Mouse (Mus musculus) megakaryocyte, embryonic 14.5 days (primary cell): ENCODE measurements around the gene Tmem209. TPM values are rescaled to one million over a fixed set of nuclear protein-coding genes. Genes with fewer than 3 reads are reported as not detected.

Experiments
- H3K27me3 ChIP-seq: replicated peaks from 2 replicates; pipeline ENCODE3; 2012; ENCODE audit warnings: inconsistent platforms
- H3K36me3 ChIP-seq: replicated peaks from 2 replicates; pipeline ENCODE3; 2012; ENCODE audit warnings: low read length, inconsistent platforms, mixed read lengths
- H3K4me1 ChIP-seq: 2 replicates; pipeline ENCODE4 v1.6.1; 2012; ENCODE audit warnings: inconsistent platforms
- H3K4me3 ChIP-seq: replicated peaks from 2 replicates; pipeline ENCODE3; 2012; ENCODE audit warnings: moderate library complexity, mild to moderate bottlenecking, inconsistent platforms
- H3K9me3 ChIP-seq: 2 replicates; pipeline ENCODE4 v1.6.1; 2012; ENCODE audit warnings: inconsistent platforms
- FLI1 ChIP-seq: IDR thresholded peaks from 2 replicates; pipeline ENCODE4 v1.6.1; 2012; ENCODE audit warnings: low read length, inconsistent platforms, mixed read lengths
- GATA1 ChIP-seq: IDR thresholded peaks from 3 replicates; pipeline ENCODE4 v1.6.1; 2012; ENCODE audit warnings: mixed read lengths, low read length, inconsistent platforms, borderline replicate concordance
- polyA plus RNA-seq: library from polyadenylated mRNA; stranded (reverse); fragments of >175 nt; gene quantifications from 2 replicates; pipeline ENCODE4 v1.2.3, GENCODE M21; 2012; ENCODE audit warnings: low replicate concordance; ENCODE audit not compliant: insufficient read depth

Tmem209 gene
- polyA plus RNA-seq, result 1.7 TPM in 1 of 2 replicates, not detected in the other

GRCm38 (mm10) chr6:30509265-30510239, at the start of gene Tmem209, which contains the start of gene Ssmem1:
Gene Tmem209 (minus strand): TSS chr6:30509783.
Gene Ssmem1 (plus strand): TSS chr6:30509849.
- Histone ChIP-seq H3K27me3 (no peaks in the 10 kb centered on the region), H3K36me3 (peaks cover 27% of the 10 kb centered on the region), H3K9me3 (peaks cover 3% of the 10 kb centered on the region; the same call in 1 of the 2 replicates)

DNA sequence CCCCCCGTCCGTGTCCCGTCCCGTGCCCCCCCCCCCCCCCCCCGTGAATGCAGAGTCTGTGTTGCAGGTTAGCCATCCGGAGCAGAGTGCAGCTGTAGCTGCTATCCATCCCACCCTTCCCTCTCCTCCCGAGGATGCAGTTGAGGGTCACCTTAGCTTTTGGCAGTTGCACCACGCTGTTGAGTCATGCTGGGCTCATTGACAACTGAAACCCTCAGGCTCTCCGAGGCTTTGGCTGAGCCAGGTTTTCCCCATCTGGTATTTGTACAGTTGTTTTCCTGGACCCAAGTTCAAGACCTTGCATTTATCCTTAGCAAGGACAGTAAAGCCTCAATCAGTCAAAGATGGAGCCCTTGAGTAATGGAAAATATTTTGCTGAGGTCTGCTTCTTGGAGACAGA, 46.5 kb upstream of the Tmem209 start:
- Histone ChIP-seq H3K9me3 (no peaks in the 10 kb centered on the region), H3K4me3 (no peak overlapping the region), H3K4me1 (peaks cover 8% of the 10 kb centered on the region; the same call in 1 of the 2 replicates), H3K36me3 (no peaks in the 10 kb centered on the region), H3K27me3 (peaks cover 48% of the 10 kb centered on the region)
- TF ChIP-seq GATA1, result no peak
- no peak for TF ChIP-seq FLI1

More at GRCm38 (mm10) chr6:30509265-30510239, at the start of gene Tmem209, which contains the start of gene Ssmem1:
- H3K4me3 ChIP-seq, result peak within 1 kb of the TSS; percentile 96
- TF ChIP-seq GATA1 (no peak), FLI1 (peak; percentile 21; the same call in 1 of the 2 replicates)
- peaks cover 27% of the 10 kb centered on the region for H3K4me1 ChIP-seq

- Histone ChIP-seq H3K9me3 (no peaks in the 10 kb centered on the region), H3K4me1 (peaks cover 14% of the 10 kb centered on the region; the same call in 1 of the 2 replicates), H3K36me3 (no peaks in the 10 kb centered on the region), H3K27me3 (peaks cover 51% of the 10 kb centered on the region), H3K4me3 (no peak overlapping the region)
- TF ChIP-seq FLI1 (no peak), GATA1 (no peak)
Measured at GRCm38 (mm10) chr6:30554621-30555170, 45.1 kb upstream of the Tmem209 start.

GRCm38 (mm10) chr6:30554092-30554491, 44.5 kb upstream of the Tmem209 start:
- Histone ChIP-seq H3K4me1 (peaks cover 14% of the 10 kb centered on the region; the same call in 1 of the 2 replicates), H3K27me3 (peaks cover 54% of the 10 kb centered on the region), H3K4me3 (no peak overlapping the region), H3K36me3 (no peaks in the 10 kb centered on the region), H3K9me3 (0 out of 2 replicates have a peak, but pooled peaks cover 5% of the 10 kb centered on the region)
- TF ChIP-seq GATA1, result no peak
- no peak for TF ChIP-seq FLI1

DNA sequence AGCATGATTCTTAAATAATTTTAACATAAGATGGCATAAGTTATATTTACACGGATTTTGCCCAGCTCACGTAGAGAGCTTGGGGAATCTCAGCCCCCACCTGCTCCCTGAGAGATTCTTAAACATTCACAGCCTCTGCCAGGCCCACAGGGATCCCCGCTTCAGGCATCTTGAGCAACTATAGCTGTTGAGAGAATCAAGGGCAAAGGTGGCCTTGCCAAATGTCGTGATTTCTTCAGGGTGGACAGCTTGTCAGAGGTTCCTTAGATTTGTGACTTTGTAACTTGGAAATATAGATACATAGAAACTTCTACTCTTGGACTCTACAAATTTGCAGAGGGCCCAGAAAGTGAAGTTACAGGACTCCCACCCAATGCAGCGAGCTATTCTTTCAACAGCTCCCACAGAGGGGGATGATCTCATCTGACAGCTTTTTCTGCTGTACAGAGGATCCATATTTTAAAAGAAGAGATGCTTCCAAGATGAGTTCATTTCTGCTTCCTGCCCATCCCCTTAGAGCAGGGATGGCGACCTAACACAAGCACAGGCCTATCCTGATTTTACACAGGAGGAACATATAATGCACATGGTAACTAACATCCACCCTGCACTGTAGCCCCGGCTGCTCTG, 43.9 kb upstream of the Tmem209 start:
- TF ChIP-seq GATA1 (no peak), FLI1 (no peak)

GRCm38 (mm10) chr6:30552628-30553027, 43.0 kb upstream of the Tmem209 start:
- Histone ChIP-seq H3K4me3 (no peak overlapping the region), H3K36me3 (no peaks in the 10 kb centered on the region), H3K4me1 (peaks cover 17% of the 10 kb centered on the region; the same call in 1 of the 2 replicates), H3K9me3 (0 out of 2 replicates have a peak, but pooled peaks cover 5% of the 10 kb centered on the region), H3K27me3 (peaks cover 53% of the 10 kb centered on the region)
- no peak for TF ChIP-seq GATA1
- TF ChIP-seq FLI1, result no peak

More for the DNA sequence above, 43.9 kb upstream of the Tmem209 start:
- no peaks in the 10 kb centered on the region for H3K36me3 ChIP-seq
- H3K27me3 ChIP-seq, result peaks cover 53% of the 10 kb centered on the region
- H3K4me1 ChIP-seq, result peaks cover 14% of the 10 kb centered on the region; the same call in 1 of the 2 replicates
- H3K9me3 ChIP-seq, result 0 out of 2 replicates have a peak, but pooled peaks cover 5% of the 10 kb centered on the region
- H3K4me3 ChIP-seq, result no peak overlapping the region

DNA sequence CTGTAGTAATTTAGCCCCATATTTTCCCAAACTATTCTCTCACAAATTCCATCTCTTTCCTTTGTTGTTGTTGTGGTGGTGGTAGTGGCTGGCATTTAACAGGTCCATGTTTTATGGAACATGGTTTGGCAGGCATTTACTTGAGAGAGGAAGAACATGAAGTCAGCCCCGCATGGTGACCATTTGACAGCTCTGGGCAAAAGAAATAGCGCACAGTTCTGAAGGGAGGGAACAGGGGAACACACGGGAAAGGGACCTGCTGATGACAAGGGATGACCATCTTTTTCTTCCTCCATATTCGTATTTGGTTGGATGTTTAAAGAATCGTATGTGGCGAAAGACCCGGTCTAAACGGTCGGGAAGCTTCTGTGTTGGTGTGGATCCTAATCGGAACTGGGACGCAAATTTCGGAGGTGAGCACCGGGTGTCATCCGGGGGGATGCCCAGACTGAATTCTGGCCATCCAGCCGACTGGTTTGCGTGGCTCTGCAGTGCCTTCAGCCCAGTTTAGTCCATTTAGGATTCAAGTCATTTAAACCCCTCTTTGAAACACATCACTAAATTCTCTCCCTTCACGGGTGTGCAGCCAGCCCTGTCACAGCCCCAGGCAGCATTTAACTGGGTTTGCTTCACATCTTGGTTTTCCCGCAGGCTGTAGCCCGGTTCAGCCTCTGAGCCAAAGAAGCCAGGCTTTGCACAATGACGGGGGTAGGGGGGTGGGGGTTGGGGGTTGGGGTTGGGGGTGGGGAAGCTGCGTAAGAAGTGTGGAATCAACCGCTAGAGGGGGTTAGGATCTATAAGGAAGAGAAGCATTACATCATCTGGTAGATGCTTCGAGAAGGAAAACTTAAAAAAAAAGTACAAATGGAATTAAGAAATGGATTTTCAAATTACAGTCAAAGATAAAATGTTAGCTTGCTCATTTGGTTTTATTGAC, 42.3 kb upstream of the Tmem209 start:
- TF ChIP-seq FLI1, result no peak
- no peak for TF ChIP-seq GATA1
- Histone ChIP-seq H3K36me3 (no peaks in the 10 kb centered on the region), H3K4me1 (peaks cover 18% of the 10 kb centered on the region; the same call in 1 of the 2 replicates), H3K27me3 (peaks cover 50% of the 10 kb centered on the region), H3K4me3 (peak overlapping the region; percentile 34), H3K9me3 (0 out of 2 replicates have a peak, but pooled peaks cover 5% of the 10 kb centered on the region)

- peaks cover 22% of the 10 kb centered on the region; the same call in 1 of the 2 replicates for H3K4me1 ChIP-seq
- no peaks in the 10 kb centered on the region for H3K36me3 ChIP-seq
- no peak overlapping the region for H3K4me3 ChIP-seq
- H3K9me3 ChIP-seq, result 0 out of 2 replicates have a peak, but pooled peaks cover 5% of the 10 kb centered on the region
- H3K27me3 ChIP-seq, result peaks cover 53% of the 10 kb centered on the region
- no peak for TF ChIP-seq GATA1
- no peak for TF ChIP-seq FLI1
Measured at GRCm38 (mm10) chr6:30551193-30551515, 41.6 kb upstream of the Tmem209 start.
